Mouse (Mus musculus): Measurements from ENCODE around the gene Scfd2. TPM values are rescaled to one million over a fixed set of nuclear protein-coding genes. Genes with fewer than 3 reads are reported as not detected.
A peak's percentile ranks its signal among the peaks of the same experiment; 100 is the strongest.

Scfd2 gene
- polyA plus RNA-seq, 1 experiment, result 12.4 TPM

GRCm38 (mm10) chr5:74162013-74162412 is 369.5 kb downstream of the Scfd2 start:
- 62% methylated on average over 3 of the region's 3 CpGs for WGBS
- TF ChIP-seq CTCF (IDR thresholded peaks at IDR 0.05; ENCODE audit: insufficient read depth, low read length) (no peak), POLR2A (IDR thresholded peaks at IDR 0.05; ENCODE audit: borderline replicate concordance, extremely low read depth, low read depth, low read length) (no peak)
- no peak overlapping the region for H3K4me3 ChIP-seq (replicated peaks; ENCODE audit: extremely low read depth, low read depth, low read length)

GRCm38 (mm10) chr5:74161297-74161926 is 370.1 kb downstream of the Scfd2 start:
- WGBS, result 26% methylated on average over 15 of the region's 15 CpGs
- DNase-seq, result peak; percentile 72
- Histone ChIP-seq H3K4me3 (replicated peaks; ENCODE audit: extremely low read depth, low read depth, low read length) (no peak overlapping the region), H3K4me1 (ENCODE audit: control insufficient read depth, insufficient read depth, low read length) (peaks cover 2% of the 10 kb centered on the region; the same call in 1 of the 2 replicates)
- TF ChIP-seq POLR2A (IDR thresholded peaks at IDR 0.05; ENCODE audit: borderline replicate concordance, extremely low read depth, low read depth, low read length) (no peak), CTCF (IDR thresholded peaks at IDR 0.05; ENCODE audit: insufficient read depth, low read length) (no peak)

More at GRCm38 (mm10) chr5:74162013-74162412, 369.5 kb downstream of the Scfd2 start:
- no peak for DNase-seq
- peaks cover 2% of the 10 kb centered on the region; the same call in 1 of the 2 replicates for H3K4me1 ChIP-seq (ENCODE audit: control insufficient read depth, insufficient read depth, low read length)

DNA sequence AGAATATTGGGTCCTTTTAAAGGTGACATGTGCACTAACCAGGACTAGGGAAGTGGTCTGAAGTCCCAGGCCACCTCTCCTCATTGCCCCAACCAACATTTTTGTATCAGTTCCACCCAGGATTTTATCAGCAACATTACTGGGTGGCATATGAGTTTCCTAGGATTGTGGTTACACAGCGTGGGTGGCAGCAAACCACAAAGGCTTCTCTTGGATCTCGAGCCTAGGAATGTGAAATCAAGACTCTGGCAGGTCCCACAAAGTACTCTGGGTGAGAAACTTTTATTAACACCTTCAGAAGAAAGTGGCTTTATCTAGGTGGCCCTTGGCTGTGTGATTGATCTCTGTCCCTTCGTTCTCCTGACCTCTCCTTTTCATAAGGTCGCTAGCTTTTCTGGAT is 371.2 kb downstream of the Scfd2 start:
- Histone ChIP-seq H3K4me3 (replicated peaks; ENCODE audit: extremely low read depth, low read depth, low read length) (no peak overlapping the region), H3K4me1 (ENCODE audit: control insufficient read depth, insufficient read depth, low read length) (peaks cover 2% of the 10 kb centered on the region; the same call in 1 of the 2 replicates)
- DNase-seq, result no peak
- TF ChIP-seq CTCF (IDR thresholded peaks at IDR 0.05; ENCODE audit: insufficient read depth, low read length), result no peak
- no peak for TF ChIP-seq POLR2A (IDR thresholded peaks at IDR 0.05; ENCODE audit: borderline replicate concordance, extremely low read depth, low read depth, low read length)
- WGBS, result 55% methylated on average over 4 of the region's 4 CpGs

- WGBS, result 31% methylated on average over 7 of the region's 7 CpGs
- H3K4me3 ChIP-seq (replicated peaks; ENCODE audit: extremely low read depth, low read depth, low read length), result no peak overlapping the region
- no peak for DNase-seq
- peaks cover 2% of the 10 kb centered on the region; the same call in 1 of the 2 replicates for H3K4me1 ChIP-seq (ENCODE audit: control insufficient read depth, insufficient read depth, low read length)
- TF ChIP-seq CTCF (IDR thresholded peaks at IDR 0.05; ENCODE audit: insufficient read depth, low read length) (no peak), POLR2A (IDR thresholded peaks at IDR 0.05; ENCODE audit: borderline replicate concordance, extremely low read depth, low read depth, low read length) (no peak)
Measured at GRCm38 (mm10) chr5:74159906-74160305, 371.7 kb downstream of the Scfd2 start.

- Histone ChIP-seq H3K4me1 (ENCODE audit: control insufficient read depth, insufficient read depth, low read length) (peaks cover 2% of the 10 kb centered on the region; the same call in 1 of the 2 replicates), H3K4me3 (replicated peaks; ENCODE audit: extremely low read depth, low read depth, low read length) (no peak overlapping the region)
- DNase-seq, result no peak
- no peak for TF ChIP-seq CTCF (IDR thresholded peaks at IDR 0.05; ENCODE audit: insufficient read depth, low read length)
- 77% methylated on average over 6 of the region's 6 CpGs for WGBS
Measured at GRCm38 (mm10) chr5:74158929-74159632, 372.5 kb downstream of the Scfd2 start.

- no peak for DNase-seq
- no peak overlapping the region for H3K4me3 ChIP-seq (replicated peaks; ENCODE audit: extremely low read depth, low read depth, low read length)
- TF ChIP-seq POLR2A (IDR thresholded peaks at IDR 0.05; ENCODE audit: borderline replicate concordance, extremely low read depth, low read depth, low read length) (no peak), CTCF (IDR thresholded peaks at IDR 0.05; ENCODE audit: insufficient read depth, low read length) (no peak)
- 76% methylated on average over 7 of the region's 7 CpGs for WGBS
- H3K4me1 ChIP-seq (ENCODE audit: control insufficient read depth, insufficient read depth, low read length), result peaks cover 2% of the 10 kb centered on the region; the same call in 1 of the 2 replicates
Measured at GRCm38 (mm10) chr5:74155860-74156351, 375.7 kb downstream of the Scfd2 start.

Other genes with a start within 250 kb of the Scfd2 start
- 16.1 and 25.3 TPM in 2 replicates for gene Fip1l1, start 3.7 kb upstream of the Scfd2 start, polyA plus RNA-seq (2012; rRNA removed)
- 3.4 and 4.0 TPM in 2 replicates for gene Lnx1, start 171.2 kb upstream of the Scfd2 start, polyA plus RNA-seq (2012; rRNA removed)